Mouse (Mus musculus) hindbrain, postnatal 0 days (tissue): ENCODE data around the gene Pitpnm3. TPM values are rescaled to one million over a fixed set of nuclear protein-coding genes. Genes with fewer than 3 reads are reported as not detected.

Experiments used
- ATAC-seq: fragments of 200-750 bp; cut with Nextera tagmentation; 2 replicates; pipeline ENCODE4 v1.8.0; 2017; ENCODE audit warnings: mild to moderate bottlenecking, moderate TSS enrichment, moderate library complexity
- DNase-seq: peaks from one replicate; pipeline ENCODE4 v3.0.0-alpha.2; 2015; ENCODE audit warnings: low spot score
- H3K27ac ChIP-seq: fragments of 300-500 bp; sonication (generic); 2 replicates; pipeline ENCODE4 v1.5.1; 2014; ENCODE audit warnings: mild to moderate bottlenecking
- H3K27me3 ChIP-seq: fragments of 300-500 bp; sonication (generic); 2 replicates; pipeline ENCODE4 v1.6.1; 2014; ENCODE audit warnings: low read length, mixed read lengths; ENCODE audit not compliant: insufficient read depth
- H3K36me3 ChIP-seq: fragments of 300-500 bp; sonication (generic); 2 replicates; pipeline ENCODE4 v1.6.1; 2014; ENCODE audit warnings: low read length, mixed read lengths; ENCODE audit not compliant: insufficient read depth
- H3K4me1 ChIP-seq: fragments of 300-500 bp; sonication (generic); 2 replicates; pipeline ENCODE4 v1.6.1; 2014; ENCODE audit warnings: antibody characterized with exemption, low read length, mixed read lengths; ENCODE audit not compliant: insufficient read depth
- H3K4me2 ChIP-seq: fragments of 300-500 bp; sonication (generic); 2 replicates; pipeline ENCODE4 v1.6.1; 2014; ENCODE audit warnings: low read depth, mild to moderate bottlenecking, low read length, moderate library complexity, mixed read lengths
- H3K4me3 ChIP-seq: fragments of 300-500 bp; sonication (generic); 2 replicates; pipeline ENCODE4 v1.5.1; 2014; ENCODE audit warnings: low read length
- H3K9ac ChIP-seq: fragments of 300-500 bp; sonication (generic); replicated peaks from 2 replicates; pipeline ENCODE4 v1.6.1; 2014; ENCODE audit warnings: mild to moderate bottlenecking, low read length, moderate library complexity, mixed read lengths
- H3K9me3 ChIP-seq: fragments of 300-500 bp; sonication (generic); 2 replicates; pipeline ENCODE4 v1.6.1; 2016; ENCODE audit warnings: low read length, mixed read lengths
- CTCF ChIP-seq: IDR thresholded peaks from 2 replicates; pipeline ENCODE4 v1.5.1; 2016; ENCODE audit warnings: antibody characterized with exemption, control low read depth, low read depth
- WGBS: fragments of 180-500 bp; shearing (Covaris S2); extraction: QIAGEN DNeasy Blood & Tissue Kit; methylation state at CpG from one replicate; pipeline ENCODE4 v1.1.7; 2014; 5-methylcytosine and 5-hydroxymethylcytosine counted together
- polyA plus RNA-seq: library from polyadenylated mRNA; unstranded; fragments of >200 nt; fragmentation: Nextera tagmentation; extraction: Ambion mirVana; gene quantifications from 2 replicates; pipeline ENCODE4 v1.2.1, GENCODE M21; 2015
- total RNA-seq: library from RNA; depleted of rRNA; stranded (reverse); fragments of >200 nt; gene quantifications from 2 replicates; pipeline ENCODE4 v1.2.3, GENCODE M21; 2014

The Pitpnm3 gene
- total and polyA plus RNA-seq, 2 experiments from 2014 or later: 6.1 to 26.3 TPM

- H3K4me1 ChIP-seq: peaks cover 4% of the 10 kb centered on the region; the same call in 1 of the 2 replicates
- H3K4me3 ChIP-seq: no peak overlapping the region
- H3K9me3 ChIP-seq: no peaks in the 10 kb centered on the region
- 0 out of 2 replicates have a peak, but pooled peaks cover 7% of the 10 kb centered on the region for H3K36me3 ChIP-seq
- no peak for TF ChIP-seq CTCF
- H3K27ac ChIP-seq: no peak overlapping the region
- WGBS: 80% methylated on average over 12 of the region's 12 CpGs
- no peaks in the 10 kb centered on the region for H3K27me3 ChIP-seq
- no peak overlapping the region for H3K9ac ChIP-seq
- no peak overlapping the region for H3K4me2 ChIP-seq
- DNase-seq (no peak), ATAC-seq (no peak)
Measured at GRCm38 (mm10) chr11:72153122-72153862, 17.7 kb upstream of the Pitpnm3 start.

GRCm38 (mm10) chr11:72151120-72151519 is 15.5 kb upstream of the Pitpnm3 start:
- Histone ChIP-seq H3K9ac (no peak overlapping the region), H3K36me3 (0 out of 2 replicates have a peak, but pooled peaks cover 6% of the 10 kb centered on the region), H3K27me3 (no peaks in the 10 kb centered on the region), H3K27ac (no peak overlapping the region), H3K4me1 (peaks cover 4% of the 10 kb centered on the region; the same call in 1 of the 2 replicates), H3K4me2 (no peak overlapping the region), H3K9me3 (no peaks in the 10 kb centered on the region), H3K4me3 (no peak overlapping the region)
- TF ChIP-seq CTCF: no peak
- ATAC-seq: no peak
- no peak for DNase-seq
- 62% methylated on average over 2 of the region's 2 CpGs for WGBS

- Histone ChIP-seq H3K9ac (no peak overlapping the region), H3K27ac (no peak overlapping the region), H3K4me2 (no peak overlapping the region), H3K27me3 (no peaks in the 10 kb centered on the region), H3K4me1 (peaks cover 5% of the 10 kb centered on the region; the same call in 1 of the 2 replicates), H3K9me3 (no peaks in the 10 kb centered on the region), H3K4me3 (no peak overlapping the region), H3K36me3 (0 out of 2 replicates have a peak, but pooled peaks cover 6% of the 10 kb centered on the region)
- ATAC-seq (0 out of 2 replicates have a peak, but pooled peaks have one; percentile 28), DNase-seq (peak; percentile 37)
- no peak for TF ChIP-seq CTCF
- WGBS: 16% methylated on average over 3 of the region's 3 CpGs
Measured at GRCm38 (mm10) chr11:72147910-72148309, 12.3 kb upstream of the Pitpnm3 start.

GRCm38 (mm10) chr11:72145877-72146248 is 10.3 kb upstream of the Pitpnm3 start:
- Histone ChIP-seq H3K36me3 (no peaks in the 10 kb centered on the region), H3K9ac (no peak overlapping the region), H3K27me3 (no peaks in the 10 kb centered on the region), H3K27ac (no peak overlapping the region), H3K4me1 (peaks cover 5% of the 10 kb centered on the region; the same call in 1 of the 2 replicates), H3K4me3 (no peak overlapping the region), H3K9me3 (no peaks in the 10 kb centered on the region), H3K4me2 (no peak overlapping the region)
- TF ChIP-seq CTCF: no peak
- ATAC-seq (no peak), DNase-seq (no peak)
- 100% methylated on average over 1 of the region's 1 CpGs for WGBS

GRCm38 (mm10) chr11:72145182-72145876 is 9.8 kb upstream of the Pitpnm3 start:
- Histone ChIP-seq H3K36me3 (no peaks in the 10 kb centered on the region), H3K4me1 (peaks cover 5% of the 10 kb centered on the region), H3K27ac (no peak overlapping the region), H3K27me3 (no peaks in the 10 kb centered on the region), H3K9ac (no peak overlapping the region), H3K9me3 (no peaks in the 10 kb centered on the region), H3K4me3 (no peak overlapping the region), H3K4me2 (no peak overlapping the region)
- 14% methylated on average over 2 of the region's 2 CpGs for WGBS
- DNase-seq (peak; percentile 70), ATAC-seq (peak; percentile 36; the same call in 1 of the 2 replicates)
- peak; percentile 73 for TF ChIP-seq CTCF

- H3K4me2 ChIP-seq: no peak overlapping the region
- H3K27ac ChIP-seq: no peak overlapping the region
- peak; percentile 41; the same call in 1 of the 2 replicates for ATAC-seq
Measured at GRCm38 (mm10) chr11:72142889-72143288, 7.3 kb upstream of the Pitpnm3 start.

More at GRCm38 (mm10) chr11:72142889-72143288, 7.3 kb upstream of the Pitpnm3 start:
- peak; percentile 37 for DNase-seq
- Histone ChIP-seq H3K36me3 (no peaks in the 10 kb centered on the region), H3K9ac (no peak overlapping the region), H3K4me1 (peaks cover 5% of the 10 kb centered on the region; the same call in 1 of the 2 replicates), H3K4me3 (no peak overlapping the region), H3K9me3 (no peaks in the 10 kb centered on the region), H3K27me3 (no peaks in the 10 kb centered on the region)
- TF ChIP-seq CTCF: no peak
- WGBS: 37% methylated on average over 10 of the region's 10 CpGs
